In genomic region chr14:114220868-114221267, GRCm38 (mm10) we compare ENCODE assay signal across 31 mouse cellular contexts.
A peak's percentile ranks its signal among the peaks of the same experiment; 100 is the strongest.
DNase-seq lines count a peak whose midpoint lies in the region; ATAC-seq and TF ChIP-seq lines count a peak whose summit lies in the region.
"Had no signal": no experiment of that assay in that cellular context is flagged by ENCODE, and none has a peak within 500 bp of the region (broad histone marks: within the 10 kb centered on the region; RNA-seq: fewer than 3 reads in every experiment).

No protein-coding gene starts in this region.

- H3K9me3 ChIP-seq in midbrain, embryonic 15.5 days, result no peaks in the 10 kb centered on the region
- no peaks in the 10 kb centered on the region for H3K9me3 ChIP-seq in midbrain, embryonic 16.5 days (replicated peaks; ENCODE audit: control insufficient read depth, low read length, poor library complexity, severe bottlenecking)
- H3K9me3 ChIP-seq: embryonic facial prominence, embryonic 13.5 days; forebrain, embryonic 13.5 days; heart, embryonic 10.5 days; heart, embryonic 15.5 days; kidney, embryonic 15.5 days; neural tube, embryonic 12.5 days had no signal

- ATAC-seq in midbrain, embryonic 15.5 days (replicated peaks), result peak; percentile 77
- no peak for ATAC-seq in midbrain, embryonic 16.5 days
- ATAC-seq: forebrain, embryonic 13.5 days; hindbrain, embryonic 16.5 days had no signal

- H3K36me3 ChIP-seq in midbrain, embryonic 15.5 days (replicated peaks), result no peaks in the 10 kb centered on the region
- no peaks in the 10 kb centered on the region for H3K36me3 ChIP-seq in midbrain, embryonic 16.5 days (ENCODE audit: control insufficient read depth, insufficient read depth, low read length)
- H3K36me3 ChIP-seq: embryonic facial prominence, embryonic 13.5 days; heart, embryonic 10.5 days; heart, embryonic 15.5 days; kidney, embryonic 15.5 days; neural tube, embryonic 12.5 days had no signal

- no peak for TF ChIP-seq POLR2A in brain, embryonic 14.5 days (IDR thresholded peaks at IDR 0.05; ENCODE audit: borderline replicate concordance, extremely low read depth, insufficient read depth, insufficient read length, poor library complexity, severe bottlenecking)

- H3K9ac ChIP-seq in midbrain, embryonic 15.5 days, result no peak overlapping the region
- H3K9ac ChIP-seq in midbrain, embryonic 16.5 days (ENCODE audit: low read depth, low read length), result no peak overlapping the region
- H3K9ac ChIP-seq: embryonic facial prominence, embryonic 13.5 days; forebrain, embryonic 13.5 days; heart, embryonic 15.5 days; kidney, embryonic 15.5 days; liver, embryonic 14.5 days; neural tube, embryonic 12.5 days had no signal

- no peaks in the 10 kb centered on the region for H3K4me1 ChIP-seq in midbrain, embryonic 15.5 days
- H3K4me1 ChIP-seq in midbrain, embryonic 16.5 days (ENCODE audit: control insufficient read depth, insufficient read depth, low read length), result no peaks in the 10 kb centered on the region
- H3K4me1 ChIP-seq: embryonic facial prominence, embryonic 13.5 days; forebrain, embryonic 13.5 days; heart, embryonic 10.5 days; heart, embryonic 15.5 days; kidney, embryonic 15.5 days; neural tube, embryonic 12.5 days had no signal

- no peak for TF ChIP-seq CTCF in brain, embryonic 14.5 days (IDR thresholded peaks at IDR 0.05; ENCODE audit: borderline replicate concordance, extremely low read depth, insufficient read depth, insufficient read length)

- H3K4me2 ChIP-seq in midbrain, embryonic 15.5 days, result no peak overlapping the region
- no peak overlapping the region for H3K4me2 ChIP-seq in midbrain, embryonic 16.5 days (ENCODE audit: low read length)
- H3K4me2 ChIP-seq: embryonic facial prominence, embryonic 13.5 days; forebrain, embryonic 13.5 days; heart, embryonic 15.5 days; kidney, embryonic 15.5 days; neural tube, embryonic 12.5 days had no signal

- DNase-seq in embryo, embryonic 11 days, result peak; percentile 3
- DNase-seq in embryo, embryonic 10 days (ENCODE audit: low spot score), result no peak
- DNase-seq in brain, embryonic 14.5 days (ENCODE audit: low read depth), result peak; percentile 24
- peak; percentile 3 for DNase-seq in skeletal muscle tissue, adult 2 months (ENCODE audit: low read depth, low spot score)
- no peak for DNase-seq in gastrocnemius, postnatal 25 days
- DNase-seq: B cell, adult 2 months; cerebellum, adult 2 months; cerebellum, postnatal 14 days; gastrocnemius, postnatal 14 days; heart, adult 11 months; kidney, adult 18-20 months; kidney, postnatal 25 days; lung, adult 2 months; lung, postnatal 10 days; right cerebral cortex, postnatal 25 days; spleen, adult 18-20 months; thymus, postnatal 25 days had no signal

- no peak overlapping the region for H3K4me3 ChIP-seq in midbrain, embryonic 15.5 days
- H3K4me3 ChIP-seq in midbrain, embryonic 16.5 days (ENCODE audit: low read depth, low read length), result no peak overlapping the region
- H3K4me3 ChIP-seq: embryonic facial prominence, embryonic 13.5 days; erythroblast, embryonic 14.5 days; forebrain, embryonic 13.5 days; heart, embryonic 10.5 days; heart, embryonic 15.5 days; kidney, embryonic 15.5 days; myocyte; neural tube, embryonic 12.5 days had no signal

- WGBS in midbrain, embryonic 15.5 days, result 49% methylated on average over 1 of the region's 1 CpGs
- 63% methylated on average over 1 of the region's 1 CpGs for WGBS in midbrain, embryonic 16.5 days

- no peaks in the 10 kb centered on the region for H3K27me3 ChIP-seq in midbrain, embryonic 15.5 days (replicated peaks)
- H3K27me3 ChIP-seq in midbrain, embryonic 16.5 days (ENCODE audit: control insufficient read depth, insufficient read depth, low read depth, low read length), result no peaks in the 10 kb centered on the region
- H3K27me3 ChIP-seq: CH12.LX; embryonic facial prominence, embryonic 13.5 days; forebrain, embryonic 13.5 days; heart, embryonic 15.5 days; kidney, embryonic 15.5 days; neural tube, embryonic 12.5 days had no signal

- H3K27ac ChIP-seq in midbrain, embryonic 15.5 days, result no peak overlapping the region
- no peak overlapping the region for H3K27ac ChIP-seq in midbrain, embryonic 16.5 days (ENCODE audit: low read length)
- H3K27ac ChIP-seq: embryonic facial prominence, embryonic 13.5 days; forebrain, embryonic 13.5 days; heart, embryonic 10.5 days; heart, embryonic 15.5 days; kidney, embryonic 15.5 days; liver, embryonic 14.5 days; macrophage; neural tube, embryonic 12.5 days had no signal

Comparison
In these comparisons a context has a peak if more than half of its experiments do, and no peak if none do; other contexts are left out.
1. DNase-seq: peak in embryo, embryonic 11 days (single experiment), brain, embryonic 14.5 days (single experiment) and skeletal muscle tissue, adult 2 months (single experiment); none in embryo, embryonic 10 days (single experiment) and gastrocnemius, postnatal 25 days (single experiment).